Mouse (Mus musculus): Measurements from ENCODE around the gene B4galt2.

B4galt2 gene

GRCm38 (mm10) chr4:117870437-117870836 is 12.8 kb downstream of the B4galt2 start:
- DNase-seq (ENCODE audit: low spot score in 2 of 2), result no peak

DNA sequence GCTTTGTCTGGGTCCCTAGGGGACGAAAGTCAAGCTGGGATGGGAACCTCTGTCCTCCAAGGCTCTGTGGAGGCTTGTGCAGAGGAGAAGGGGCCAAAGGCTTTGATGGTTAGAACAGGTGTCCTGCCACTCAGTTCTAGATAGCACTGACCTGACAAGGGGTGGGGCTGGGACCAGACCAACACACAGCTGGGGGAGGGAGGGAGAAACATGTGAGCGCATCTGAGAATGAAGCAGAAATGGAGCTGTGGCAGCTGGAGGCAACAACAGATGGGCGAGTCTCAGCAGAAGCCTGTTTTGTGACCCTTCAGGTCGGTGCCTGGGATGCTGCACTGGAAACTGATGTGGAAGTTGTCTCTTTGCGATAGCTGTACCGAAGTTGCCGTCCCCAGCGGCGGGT is 14.0 kb downstream of the B4galt2 start:
- DNase-seq (ENCODE audit: low spot score in 2 of 2), result no peak

DNA sequence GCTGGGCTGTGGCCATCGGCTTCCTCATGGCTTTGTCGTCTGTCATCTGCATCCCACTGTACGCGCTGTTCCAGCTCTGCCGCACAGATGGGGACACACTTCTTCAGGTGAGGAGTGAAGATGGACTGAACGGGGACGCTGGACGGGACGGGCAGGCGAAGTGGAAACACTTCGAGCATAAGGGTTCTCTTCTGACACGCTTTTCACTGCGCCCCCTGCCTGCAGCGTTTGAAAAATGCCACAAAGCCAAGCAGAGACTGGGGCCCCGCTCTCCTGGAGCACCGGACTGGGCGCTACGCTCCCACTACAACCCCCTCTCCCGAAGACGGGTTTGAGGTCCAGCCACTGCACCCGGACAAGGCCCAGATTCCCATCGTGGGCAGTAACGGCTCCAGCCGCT is 15.5 kb downstream of the B4galt2 start:
- DNase-seq (ENCODE audit: low spot score in 2 of 2), result peak; percentile 56 to 70

DNA sequence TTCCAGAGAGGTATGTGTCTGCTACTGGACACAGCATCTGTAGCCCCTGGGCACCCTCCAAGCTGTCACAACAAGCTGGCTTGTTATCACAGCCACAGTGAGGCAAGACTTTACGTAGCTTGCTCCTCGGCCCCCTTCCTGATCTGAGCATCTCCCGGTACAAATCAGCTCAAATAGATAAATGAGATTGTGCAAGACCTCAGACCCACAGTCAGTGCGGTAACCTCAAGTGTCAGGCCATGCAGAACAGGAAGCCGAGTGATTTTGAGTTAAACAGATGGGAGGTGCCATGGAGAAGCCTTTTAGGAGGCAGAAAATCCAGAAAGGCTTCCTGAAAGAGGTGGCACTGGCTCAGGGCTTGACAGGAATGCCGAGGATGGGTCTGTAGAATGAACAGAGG is 16.3 kb downstream of the B4galt2 start:
- DNase-seq (ENCODE audit: low spot score in 2 of 2), result no peak

DNA sequence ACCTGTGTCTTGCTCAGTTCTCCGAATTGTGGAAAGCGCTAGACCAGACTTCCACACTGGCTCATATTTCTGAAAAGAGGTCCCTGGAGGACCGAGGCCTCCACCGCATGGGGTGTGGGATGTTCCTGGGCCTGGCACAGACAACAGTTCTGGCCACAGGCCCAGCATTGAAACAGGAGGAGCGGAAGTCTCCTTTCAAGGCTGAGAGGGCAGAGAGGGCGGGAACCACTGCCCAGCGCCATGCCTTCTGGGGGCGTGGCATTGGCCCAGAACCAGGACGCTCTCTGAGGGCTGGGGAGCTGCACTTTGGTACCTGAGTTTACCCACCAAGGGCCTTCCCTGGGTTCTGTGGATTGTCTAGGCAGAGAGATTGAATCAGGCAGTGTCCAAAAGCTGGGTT is 17.2 kb downstream of the B4galt2 start:
- DNase-seq (ENCODE audit: low spot score in 2 of 2), result peak in 1 of 2 experiments; percentile 53

DNA sequence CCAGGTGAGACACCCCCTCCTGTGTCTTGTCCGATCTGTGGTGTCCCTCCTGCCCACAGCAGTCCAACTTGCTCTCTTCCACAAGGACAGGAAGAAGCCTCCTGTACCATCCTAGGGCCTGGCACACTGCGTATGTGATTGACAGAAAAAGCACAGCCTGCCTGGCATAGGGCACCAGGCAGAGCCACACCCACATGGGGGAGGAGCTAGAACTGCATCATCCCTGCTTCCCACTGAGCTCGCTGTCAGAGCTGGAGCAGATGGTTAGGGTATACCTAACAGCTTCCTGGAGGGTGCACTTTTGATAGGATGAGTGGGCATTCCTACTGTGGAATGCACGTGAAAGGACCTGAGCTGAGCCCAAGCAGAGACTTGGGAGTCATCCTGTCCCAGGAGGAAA is 20.5 kb downstream of the B4galt2 start:
- no peak for DNase-seq (ENCODE audit: low spot score in 2 of 2)

DNA sequence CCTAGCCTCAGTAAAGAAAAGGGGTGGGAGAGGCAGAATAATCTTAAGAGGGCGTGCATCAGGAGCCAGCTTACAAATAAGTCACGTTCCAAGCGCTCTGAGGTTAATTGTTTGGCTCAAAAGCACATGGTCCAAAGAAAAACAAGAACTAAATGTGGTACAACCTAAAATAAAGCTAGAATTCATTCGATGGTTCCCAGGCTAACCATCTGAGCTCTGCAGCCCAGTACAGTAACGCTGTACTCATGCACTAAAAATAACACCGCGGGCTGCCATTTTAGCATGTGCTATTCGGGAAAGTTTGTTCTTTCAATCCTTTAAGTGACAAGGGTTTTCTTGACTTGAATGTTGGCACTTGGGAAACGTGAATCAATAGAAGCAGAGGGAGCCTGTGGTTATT is 22.7 kb downstream of the B4galt2 start:
- no peak for DNase-seq (ENCODE audit: low spot score in 2 of 2)

GRCm38 (mm10) chr4:117858794-117859193 is 24.5 kb downstream of the B4galt2 start:
- DNase-seq (ENCODE audit: low spot score in 2 of 2), result peak in 1 of 2 experiments; percentile 66

GRCm38 (mm10) chr4:117855146-117855545 is 28.1 kb downstream of the B4galt2 start:
- DNase-seq (ENCODE audit: low spot score in 2 of 2), result peak in 1 of 2 experiments; percentile 47

GRCm38 (mm10) chr4:117852152-117852868 is 31.0 kb downstream of the B4galt2 start:
- no peak for DNase-seq (ENCODE audit: low spot score in 2 of 2)

DNA sequence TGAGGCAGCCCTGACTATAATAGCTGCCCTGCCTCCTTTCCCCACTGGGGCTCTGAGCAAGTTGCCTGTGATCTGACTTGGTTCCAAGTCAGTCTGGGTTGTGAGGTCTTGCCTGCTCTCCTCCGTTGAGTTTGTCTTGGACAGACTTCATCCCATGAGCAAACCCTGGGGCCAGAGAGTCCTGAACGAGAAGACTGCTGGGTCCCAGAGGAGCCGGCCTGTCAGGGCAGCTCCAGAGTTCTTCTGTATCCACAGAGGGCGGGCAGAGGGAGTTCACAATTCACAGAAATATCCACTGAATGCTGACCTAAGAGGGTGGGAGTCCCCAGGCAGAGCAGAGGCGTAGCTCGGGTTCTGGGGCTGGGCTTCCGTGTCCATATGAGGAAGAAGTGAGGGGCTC is 32.4 kb downstream of the B4galt2 start:
- no peak for DNase-seq (ENCODE audit: low spot score in 2 of 2)

GRCm38 (mm10) chr4:117850176-117850575 is 33.1 kb downstream of the B4galt2 start:
- DNase-seq (ENCODE audit: low spot score in 2 of 2), result no peak

DNA sequence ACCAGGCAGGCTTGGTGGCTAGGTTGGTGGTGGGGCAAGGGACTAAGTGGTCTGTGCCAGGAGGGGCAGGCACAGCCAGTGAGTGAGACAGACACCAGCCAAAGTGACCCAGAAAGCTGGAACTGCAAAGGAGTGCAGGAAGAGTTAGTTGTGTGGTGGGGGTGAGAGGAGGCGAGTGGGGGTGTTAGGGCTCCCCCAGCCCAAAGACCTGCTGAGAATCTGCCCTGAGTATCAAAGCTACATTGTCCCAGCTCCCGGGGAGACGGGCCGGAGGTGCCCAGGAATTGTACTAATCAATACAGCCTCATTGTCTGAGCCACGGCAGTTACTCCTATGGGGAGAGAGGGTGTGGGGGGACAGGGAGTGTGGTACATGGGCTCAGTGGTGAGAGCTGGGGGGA is 33.8 kb downstream of the B4galt2 start:
- DNase-seq (ENCODE audit: low spot score in 2 of 2), result no peak

GRCm38 (mm10) chr4:117849063-117849462 is 34.2 kb downstream of the B4galt2 start:
- DNase-seq (ENCODE audit: low spot score in 2 of 2), result no peak

- peak in 1 of 2 experiments; percentile 70 for DNase-seq (ENCODE audit: low spot score in 2 of 2)
Observed at GRCm38 (mm10) chr4:117847011-117847410, 36.3 kb downstream of the B4galt2 start.

DNA sequence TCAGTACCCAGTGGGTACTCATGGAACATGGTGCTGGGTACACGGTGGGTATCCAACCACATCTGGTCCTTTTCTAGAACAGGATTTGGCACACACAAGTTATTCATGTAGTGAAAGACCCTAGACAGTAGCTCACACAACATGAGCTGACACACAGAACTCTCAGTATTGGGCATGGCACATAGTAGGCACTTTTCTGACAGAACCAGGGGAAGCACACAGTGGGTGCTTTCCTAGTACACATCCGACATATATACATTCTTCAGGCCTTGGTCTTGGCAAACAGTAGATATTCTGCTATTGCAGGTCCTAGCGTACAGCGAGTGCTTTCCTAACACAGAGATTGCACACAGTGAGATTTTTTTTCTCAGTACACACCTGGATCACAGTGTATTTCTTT is 37.0 kb downstream of the B4galt2 start:
- DNase-seq (ENCODE audit: low spot score in 2 of 2), result no peak

DNA sequence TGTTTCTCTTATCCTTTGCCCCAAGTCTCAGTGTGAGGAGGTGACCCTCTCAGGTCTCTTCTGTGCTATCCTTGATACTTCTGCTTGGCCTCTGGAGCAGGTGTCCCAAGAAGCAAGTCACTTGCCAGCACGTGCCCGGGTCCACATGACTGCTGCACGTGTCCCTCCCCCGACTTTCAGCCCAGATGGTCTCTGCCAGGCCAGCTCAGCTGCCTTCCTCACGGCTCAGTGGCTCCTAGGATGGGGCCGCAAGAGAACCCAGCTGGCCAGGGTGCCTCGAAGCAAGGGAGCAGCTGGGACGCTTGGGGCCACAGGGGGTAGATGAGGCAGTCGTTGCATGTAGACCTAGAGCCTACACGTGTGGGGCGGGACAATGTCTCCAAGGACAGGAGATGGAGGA is 38.0 kb downstream of the B4galt2 start:
- DNase-seq (ENCODE audit: low spot score in 2 of 2), result peak in 1 of 2 experiments; percentile 44

GRCm38 (mm10) chr4:117844467-117844866 is 38.8 kb downstream of the B4galt2 start:
- DNase-seq (ENCODE audit: low spot score in 2 of 2), result no peak

DNA sequence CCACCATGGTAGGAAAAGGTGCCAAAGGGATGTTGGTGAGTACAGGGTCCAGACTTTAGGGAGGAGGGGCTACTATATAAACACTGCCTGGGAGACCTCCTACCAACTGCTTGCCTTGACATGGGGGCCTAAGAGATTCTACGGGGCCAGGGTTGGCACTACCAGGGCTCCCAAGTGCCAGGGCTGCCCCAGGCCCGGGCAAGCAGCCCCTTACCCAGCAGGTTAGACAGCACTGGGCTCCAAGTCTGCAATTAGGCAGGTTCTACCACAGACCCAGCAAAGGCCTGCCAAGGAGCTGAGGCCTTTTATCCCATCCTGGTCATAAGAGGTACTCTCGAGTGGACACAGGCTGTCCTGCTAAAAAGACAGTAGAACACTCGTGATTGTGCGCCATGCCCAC is 40.2 kb downstream of the B4galt2 start:
- DNase-seq (ENCODE audit: low spot score in 2 of 2), result no peak

- DNase-seq (ENCODE audit: low spot score in 2 of 2), result no peak
Observed at GRCm38 (mm10) chr4:117841566-117841965, 41.7 kb downstream of the B4galt2 start.

GRCm38 (mm10) chr4:117840821-117841220 is 42.5 kb downstream of the B4galt2 start:
- no peak for DNase-seq (ENCODE audit: low spot score in 2 of 2)

DNA sequence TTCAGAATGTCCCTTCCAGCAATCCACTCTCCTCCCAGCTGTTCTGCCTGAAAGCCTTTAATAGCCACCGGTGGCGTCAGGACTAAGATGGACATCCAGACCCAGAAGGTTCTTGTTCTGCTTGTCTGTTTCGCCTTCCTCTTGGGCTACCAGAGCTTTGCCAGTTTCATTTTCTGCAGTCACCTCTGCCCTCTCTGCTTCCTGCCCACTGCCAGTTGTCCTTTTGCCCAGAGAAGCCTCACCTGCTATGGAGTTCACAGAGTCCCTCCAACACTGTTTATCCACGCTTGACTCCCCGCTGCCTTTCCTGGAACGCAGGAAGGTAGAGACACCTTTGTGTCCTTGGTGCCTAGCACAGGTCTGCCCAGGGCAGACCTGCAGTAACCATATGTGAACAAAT is 43.9 kb downstream of the B4galt2 start:
- DNase-seq (ENCODE audit: low spot score in 2 of 2), result no peak

GRCm38 (mm10) chr4:117837271-117837670 is 46.0 kb downstream of the B4galt2 start:
- DNase-seq (ENCODE audit: low spot score in 2 of 2), result no peak

- DNase-seq (ENCODE audit: low spot score in 2 of 2), result peak; percentile 72 to 85
Observed at GRCm38 (mm10) chr4:117836204-117836767, 47.0 kb downstream of the B4galt2 start.

Data from cerebellum, postnatal 4 days (tissue).